Mouse (Mus musculus) intestine, postnatal 0 days (tissue): ENCODE results near the gene Myef2. TPM values are rescaled to one million over a fixed set of nuclear protein-coding genes. Genes with fewer than 3 reads are reported as not detected.
A peak's percentile ranks its signal among the peaks of the same experiment; 100 is the strongest.

Experiments
- ATAC-seq: fragments of 200-750 bp; cut with Nextera tagmentation; 2 replicates; pipeline ENCODE4 v1.8.0; 2017; ENCODE audit warnings: mild to moderate bottlenecking, moderate TSS enrichment, moderate library complexity
- H3K27ac ChIP-seq: fragments of 300-500 bp; sonication (generic); 2 replicates; pipeline ENCODE4 v1.5.1; 2014; ENCODE audit warnings: mild to moderate bottlenecking, low read depth, low read length, moderate library complexity
- H3K27me3 ChIP-seq: fragments of 300-500 bp; sonication (generic); replicated peaks from 2 replicates; pipeline ENCODE4 v1.6.1; 2014; ENCODE audit warnings: low read length, mixed read lengths; ENCODE audit not compliant: control insufficient read depth, insufficient read depth
- H3K36me3 ChIP-seq: fragments of 300-500 bp; sonication (generic); 2 replicates; pipeline ENCODE4 v1.6.1; 2014; ENCODE audit warnings: mild to moderate bottlenecking, moderate library complexity; ENCODE audit not compliant: control insufficient read depth, insufficient read depth
- H3K4me1 ChIP-seq: fragments of 300-500 bp; sonication (generic); replicated peaks from 2 replicates; pipeline ENCODE4 v1.6.1; 2014; ENCODE audit warnings: antibody characterized with exemption, low read length, mixed read lengths; ENCODE audit not compliant: control insufficient read depth, insufficient read depth
- H3K4me2 ChIP-seq: fragments of 300-500 bp; sonication (generic); replicated peaks from 2 replicates; pipeline ENCODE4 v1.6.1; 2014; ENCODE audit warnings: low read depth, mild to moderate bottlenecking, moderate library complexity
- H3K4me3 ChIP-seq: fragments of 300-500 bp; sonication (generic); 2 replicates; pipeline ENCODE4 v1.5.1; 2014; ENCODE audit warnings: low read depth, low read length
- H3K9ac ChIP-seq: fragments of 300-500 bp; sonication (generic); 2 replicates; pipeline ENCODE4 v1.6.1; 2014; ENCODE audit warnings: mild to moderate bottlenecking, low read depth, low read length
- H3K9me3 ChIP-seq: fragments of 300-500 bp; sonication (generic); 2 replicates; pipeline ENCODE4 v1.6.1; 2016; ENCODE audit warnings: mixed run types; ENCODE audit not compliant: control insufficient read depth
- CTCF ChIP-seq: sonication (generic); IDR thresholded peaks from 2 replicates; pipeline ENCODE4 v1.5.1; 2016; ENCODE audit warnings: low read depth, mild to moderate bottlenecking, control low read depth, antibody characterized with exemption, moderate library complexity
- WGBS: fragments of 180-500 bp; shearing (Covaris S2); extraction: QIAGEN DNeasy Blood & Tissue Kit; methylation state at CpG from one replicate; pipeline ENCODE4 v1.1.7; 2014; 5-methylcytosine and 5-hydroxymethylcytosine counted together
- polyA plus RNA-seq: library from polyadenylated mRNA; unstranded; fragments of >200 nt; fragmentation: Nextera tagmentation; extraction: Ambion mirVana; gene quantifications from 2 replicates; pipeline ENCODE4 v1.2.1, GENCODE M21; 2015

Gene Myef2
- 22.7 and 23.0 TPM in 2 replicates for polyA plus RNA-seq

GRCm38 (mm10) chr2:125123477-125123852 lies at the start of gene Myef2:
Myef2 (minus strand) TSS chr2:125123661.
- H3K4me3 ChIP-seq, result peak within 1 kb of the TSS; percentile 61
- WGBS, result under 1% methylated on average over 38 of the region's 48 CpGs
- H3K9me3 ChIP-seq, result no peaks in the 10 kb centered on the region
- peaks cover 3% of the 10 kb centered on the region for H3K4me1 ChIP-seq
- peak within 1 kb of the TSS; percentile 90 for H3K4me2 ChIP-seq
- no peak for TF ChIP-seq CTCF
- peaks cover 3% of the 10 kb centered on the region; the same call in 1 of the 2 replicates for H3K27me3 ChIP-seq
- H3K27ac ChIP-seq, result peak within 1 kb of the TSS; percentile 70
- peak; percentile 89 for ATAC-seq
- peak within 1 kb of the TSS; percentile 80 for H3K9ac ChIP-seq
- H3K36me3 ChIP-seq, result no peaks in the 10 kb centered on the region

GRCm38 (mm10) chr2:125162012-125162470 lies 38.6 kb upstream of the Myef2 start:
- no peaks in the 10 kb centered on the region for H3K4me1 ChIP-seq
- no peak overlapping the region for H3K27ac ChIP-seq
- no peak for TF ChIP-seq CTCF
- H3K4me3 ChIP-seq, result no peak overlapping the region
- H3K4me2 ChIP-seq, result no peak overlapping the region
- no peaks in the 10 kb centered on the region for H3K36me3 ChIP-seq
- no peak for ATAC-seq
- 75% methylated on average over 4 of the region's 4 CpGs for WGBS
- H3K9ac ChIP-seq, result no peak overlapping the region
- H3K27me3 ChIP-seq, result no peaks in the 10 kb centered on the region
- no peaks in the 10 kb centered on the region for H3K9me3 ChIP-seq

GRCm38 (mm10) chr2:125155504-125155903 lies 32.0 kb upstream of the Myef2 start:
- Histone ChIP-seq H3K9ac (no peak overlapping the region), H3K9me3 (no peaks in the 10 kb centered on the region), H3K36me3 (no peaks in the 10 kb centered on the region), H3K4me1 (no peaks in the 10 kb centered on the region), H3K27ac (no peak overlapping the region), H3K27me3 (no peaks in the 10 kb centered on the region), H3K4me3 (no peak overlapping the region), H3K4me2 (no peak overlapping the region)
- no peak for ATAC-seq
- no peak for TF ChIP-seq CTCF
- 20% methylated on average over 2 of the region's 2 CpGs for WGBS

GRCm38 (mm10) chr2:125154294-125154693 lies 30.8 kb upstream of the Myef2 start:
- no peaks in the 10 kb centered on the region for H3K4me1 ChIP-seq
- 66% methylated on average over 9 of the region's 9 CpGs for WGBS
- H3K36me3 ChIP-seq, result no peaks in the 10 kb centered on the region
- no peak overlapping the region for H3K4me2 ChIP-seq
- no peak overlapping the region for H3K9ac ChIP-seq
- no peaks in the 10 kb centered on the region for H3K27me3 ChIP-seq
- H3K27ac ChIP-seq, result no peak overlapping the region
- no peak overlapping the region for H3K4me3 ChIP-seq
- ATAC-seq, result no peak
- H3K9me3 ChIP-seq, result no peaks in the 10 kb centered on the region
- TF ChIP-seq CTCF, result no peak

- ATAC-seq, result no peak
- Histone ChIP-seq H3K9me3 (no peaks in the 10 kb centered on the region), H3K27ac (no peak within 1 kb of the TSS), H3K4me3 (no peak within 1 kb of the TSS), H3K9ac (no peak within 1 kb of the TSS), H3K4me2 (no peak within 1 kb of the TSS), H3K36me3 (no peaks in the 10 kb centered on the region), H3K4me1 (no peaks in the 10 kb centered on the region), H3K27me3 (no peaks in the 10 kb centered on the region)
- 88% methylated on average over 6 of the region's 6 CpGs for WGBS
- TF ChIP-seq CTCF, result no peak
Measured at GRCm38 (mm10) chr2:125152388-125152787, 28.9 kb upstream of the Myef2 start, which contains the start of gene Slc12a1. Slc12a1 (plus strand) TSS chr2:125152505.

GRCm38 (mm10) chr2:125142336-125142735 lies 18.9 kb upstream of the Myef2 start:
- no peaks in the 10 kb centered on the region for H3K27me3 ChIP-seq
- no peak for TF ChIP-seq CTCF
- no peak for ATAC-seq
- no peaks in the 10 kb centered on the region for H3K4me1 ChIP-seq
- H3K4me3 ChIP-seq, result no peak overlapping the region
- H3K4me2 ChIP-seq, result no peak overlapping the region
- no peaks in the 10 kb centered on the region for H3K36me3 ChIP-seq
- H3K9ac ChIP-seq, result no peak overlapping the region
- H3K9me3 ChIP-seq, result no peaks in the 10 kb centered on the region
- H3K27ac ChIP-seq, result no peak overlapping the region

- H3K9me3 ChIP-seq, result no peaks in the 10 kb centered on the region
- no peaks in the 10 kb centered on the region; the same call in 1 of the 2 replicates for H3K27me3 ChIP-seq
- H3K36me3 ChIP-seq, result no peaks in the 10 kb centered on the region
- no peak for TF ChIP-seq CTCF
- no peak overlapping the region for H3K4me3 ChIP-seq
- no peak overlapping the region for H3K9ac ChIP-seq
- no peak overlapping the region for H3K27ac ChIP-seq
- H3K4me2 ChIP-seq, result no peak overlapping the region
- 28% methylated on average over 7 of the region's 7 CpGs for WGBS
- H3K4me1 ChIP-seq, result no peaks in the 10 kb centered on the region
- no peak for ATAC-seq
Measured at GRCm38 (mm10) chr2:125136846-125137245, 13.4 kb upstream of the Myef2 start.
